Mouse (Mus musculus): Measurements from ENCODE around the gene Krt18. TPM values are rescaled to one million over a fixed set of nuclear protein-coding genes. Genes with fewer than 3 reads are reported as not detected.

Gene Krt18
- polyA plus RNA-seq, 1 experiment from 2014 or later, result 20.6 TPM

GRCm38 (mm10) chr15:102013651-102014050 is 14.3 kb upstream of the Krt18 start:
- ATAC-seq (ENCODE audit: insufficient number of reproducible peaks, insufficient read depth, low FRiP score, low read depth), result no peak
- 31% methylated on average over 3 of the region's 3 CpGs for WGBS

GRCm38 (mm10) chr15:102014848-102015247 is 13.1 kb upstream of the Krt18 start:
- ATAC-seq (ENCODE audit: insufficient number of reproducible peaks, insufficient read depth, low FRiP score, low read depth), result no peak
- 60% methylated on average over 2 of the region's 4 CpGs for WGBS
- Histone ChIP-seq H3K27me3 (ENCODE audit: control insufficient read depth, insufficient read depth, low read length) (no peaks in the 10 kb centered on the region), H3K27ac (replicated peaks in 1 of 2; ENCODE audit: control insufficient read depth in 1 of 2, insufficient read depth in 1 of 2, low read depth in 2 of 2, low read length in 2 of 2) (no peak overlapping the region), H3K4me2 (ENCODE audit: low read length) (no peak overlapping the region), H3K9ac (ENCODE audit: low read length) (no peak overlapping the region), H3K4me3 (ENCODE audit: control insufficient read depth in 1 of 2, insufficient read depth in 1 of 2, low read depth in 1 of 2, low read length in 2 of 2) (no peak overlapping the region), H3K4me1 (ENCODE audit: control insufficient read depth in 2 of 2, insufficient read depth in 2 of 2, low read length in 2 of 2) (peaks cover 19 to 32% of the 10 kb centered on the region in 2 experiments), H3K36me3 (ENCODE audit: control insufficient read depth, insufficient read depth, low read length) (no peaks in the 10 kb centered on the region), H3K9me3 (ENCODE audit: control insufficient read depth, low read length) (no peaks in the 10 kb centered on the region)

More at GRCm38 (mm10) chr15:102013651-102014050, 14.3 kb upstream of the Krt18 start:
- peaks cover 19 to 32% of the 10 kb centered on the region in 2 experiments for H3K4me1 ChIP-seq (ENCODE audit: control insufficient read depth in 2 of 2, insufficient read depth in 2 of 2, low read length in 2 of 2)
- no peaks in the 10 kb centered on the region for H3K9me3 ChIP-seq (ENCODE audit: control insufficient read depth, low read length)
- no peak overlapping the region for H3K4me3 ChIP-seq (ENCODE audit: control insufficient read depth in 1 of 2, insufficient read depth in 1 of 2, low read depth in 1 of 2, low read length in 2 of 2)
- 0 out of 4 replicates have a peak overlapping the region, but pooled peaks of 1 of the 2 experiments have one; percentile 6 for H3K27ac ChIP-seq (replicated peaks in 1 of 2; ENCODE audit: control insufficient read depth in 1 of 2, insufficient read depth in 1 of 2, low read depth in 2 of 2, low read length in 2 of 2)
- H3K27me3 ChIP-seq (ENCODE audit: control insufficient read depth, insufficient read depth, low read length), result no peaks in the 10 kb centered on the region
- no peaks in the 10 kb centered on the region for H3K36me3 ChIP-seq (ENCODE audit: control insufficient read depth, insufficient read depth, low read length)
- H3K9ac ChIP-seq (ENCODE audit: low read length), result no peak overlapping the region
- no peak overlapping the region for H3K4me2 ChIP-seq (ENCODE audit: low read length)

DNA sequence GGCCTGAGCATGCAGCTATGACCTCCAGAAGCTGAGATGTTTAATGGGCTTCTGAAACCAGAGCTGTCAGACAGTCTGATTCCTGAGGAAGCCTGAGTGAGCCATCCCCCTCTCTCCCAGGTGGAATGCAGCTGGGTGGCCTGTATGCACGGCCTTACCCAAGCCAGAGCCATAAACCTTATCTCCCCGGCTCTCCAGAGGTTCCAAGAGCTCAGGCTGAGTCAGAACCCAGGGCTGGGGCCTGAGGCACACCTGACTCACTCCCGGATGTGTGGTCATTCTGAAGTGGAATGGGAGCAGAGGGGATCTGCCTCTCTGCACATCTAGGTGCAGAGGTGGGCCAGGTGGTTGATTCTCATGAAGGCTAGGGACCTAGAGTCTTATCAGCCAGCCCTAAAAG is 11.9 kb upstream of the Krt18 start:
- no peaks in the 10 kb centered on the region for H3K27me3 ChIP-seq (ENCODE audit: control insufficient read depth, insufficient read depth, low read length)
- H3K27ac ChIP-seq (replicated peaks in 1 of 2; ENCODE audit: control insufficient read depth in 1 of 2, insufficient read depth in 1 of 2, low read depth in 2 of 2, low read length in 2 of 2), result peak overlapping the region; percentile 18 to 60; a peak in 1 of 4 replicates
- ATAC-seq (ENCODE audit: insufficient number of reproducible peaks, insufficient read depth, low FRiP score, low read depth), result peak; percentile 55; the same call in 1 of the 2 replicates
- peaks cover 19 to 32% of the 10 kb centered on the region in 2 experiments for H3K4me1 ChIP-seq (ENCODE audit: control insufficient read depth in 2 of 2, insufficient read depth in 2 of 2, low read length in 2 of 2)
- no peak overlapping the region for H3K4me2 ChIP-seq (ENCODE audit: low read length)
- H3K9me3 ChIP-seq (ENCODE audit: control insufficient read depth, low read length), result no peaks in the 10 kb centered on the region
- no peaks in the 10 kb centered on the region for H3K36me3 ChIP-seq (ENCODE audit: control insufficient read depth, insufficient read depth, low read length)
- no peak overlapping the region for H3K4me3 ChIP-seq (ENCODE audit: control insufficient read depth in 1 of 2, insufficient read depth in 1 of 2, low read depth in 1 of 2, low read length in 2 of 2)
- 0 out of 2 replicates have a peak overlapping the region, but pooled peaks have one; percentile 35 for H3K9ac ChIP-seq (ENCODE audit: low read length)
- 12% methylated on average over 3 of the region's 3 CpGs for WGBS

GRCm38 (mm10) chr15:102016787-102017186 is 11.2 kb upstream of the Krt18 start:
- Histone ChIP-seq H3K4me1 (ENCODE audit: control insufficient read depth in 2 of 2, insufficient read depth in 2 of 2, low read length in 2 of 2) (peaks cover 19 to 32% of the 10 kb centered on the region in 2 experiments), H3K9ac (ENCODE audit: low read length) (no peak overlapping the region), H3K4me3 (ENCODE audit: control insufficient read depth in 1 of 2, insufficient read depth in 1 of 2, low read depth in 1 of 2, low read length in 2 of 2) (no peak overlapping the region), H3K36me3 (ENCODE audit: control insufficient read depth, insufficient read depth, low read length) (no peaks in the 10 kb centered on the region), H3K27me3 (ENCODE audit: control insufficient read depth, insufficient read depth, low read length) (no peaks in the 10 kb centered on the region), H3K9me3 (ENCODE audit: control insufficient read depth, low read length) (no peaks in the 10 kb centered on the region), H3K4me2 (ENCODE audit: low read length) (no peak overlapping the region), H3K27ac (replicated peaks in 1 of 2; ENCODE audit: control insufficient read depth in 1 of 2, insufficient read depth in 1 of 2, low read depth in 2 of 2, low read length in 2 of 2) (0 out of 4 replicates have a peak overlapping the region, but pooled peaks have one; percentile 18 to 60)
- ATAC-seq (ENCODE audit: insufficient number of reproducible peaks, insufficient read depth, low FRiP score, low read depth), result no peak
- 33% methylated on average over 7 of the region's 7 CpGs for WGBS

DNA sequence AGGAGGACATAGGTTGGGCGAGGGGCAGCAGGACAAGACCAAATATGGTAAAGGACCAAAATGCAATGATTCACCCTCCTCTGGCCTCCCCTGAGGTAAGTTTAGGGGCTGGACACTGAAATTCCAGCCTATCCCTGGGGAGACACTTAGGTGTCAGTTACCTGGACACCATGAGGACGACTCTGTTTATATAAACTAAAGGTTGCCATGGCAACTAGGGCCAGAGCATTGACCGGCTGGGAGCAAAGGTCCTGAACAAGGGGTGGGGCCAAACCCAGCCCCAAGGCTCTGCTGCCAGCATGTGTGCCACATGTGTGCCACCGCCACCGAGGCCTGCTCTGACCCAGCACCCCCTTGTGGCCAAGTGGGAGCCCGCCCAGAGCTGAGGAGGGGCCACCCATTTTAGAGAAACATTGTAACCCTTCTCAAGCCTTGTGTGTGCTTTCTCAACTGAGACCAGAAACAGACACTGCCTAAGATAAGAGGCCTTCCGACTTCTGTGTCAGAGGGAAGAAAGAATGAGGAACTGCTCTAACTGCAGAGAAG is 10.0 kb upstream of the Krt18 start:
- no peaks in the 10 kb centered on the region for H3K36me3 ChIP-seq (ENCODE audit: control insufficient read depth, insufficient read depth, low read length)
- H3K27me3 ChIP-seq (ENCODE audit: control insufficient read depth, insufficient read depth, low read length), result no peaks in the 10 kb centered on the region
- 21% methylated on average over 7 of the region's 7 CpGs for whole genome bisulfite sequencing
- no peak for ATAC-seq (ENCODE audit: insufficient number of reproducible peaks, insufficient read depth, low FRiP score, low read depth)
- H3K4me2 ChIP-seq (ENCODE audit: low read length), result no peak overlapping the region
- H3K4me1 ChIP-seq (ENCODE audit: control insufficient read depth in 2 of 2, insufficient read depth in 2 of 2, low read length in 2 of 2), result peaks cover 19 to 32% of the 10 kb centered on the region in 2 experiments
- no peaks in the 10 kb centered on the region for H3K9me3 ChIP-seq (ENCODE audit: control insufficient read depth, low read length)
- H3K9ac ChIP-seq (ENCODE audit: low read length), result no peak overlapping the region
- no peak overlapping the region for H3K27ac ChIP-seq (replicated peaks in 1 of 2; ENCODE audit: control insufficient read depth in 1 of 2, insufficient read depth in 1 of 2, low read depth in 2 of 2, low read length in 2 of 2)
- no peak overlapping the region for H3K4me3 ChIP-seq (ENCODE audit: control insufficient read depth in 1 of 2, insufficient read depth in 1 of 2, low read depth in 1 of 2, low read length in 2 of 2)

DNA sequence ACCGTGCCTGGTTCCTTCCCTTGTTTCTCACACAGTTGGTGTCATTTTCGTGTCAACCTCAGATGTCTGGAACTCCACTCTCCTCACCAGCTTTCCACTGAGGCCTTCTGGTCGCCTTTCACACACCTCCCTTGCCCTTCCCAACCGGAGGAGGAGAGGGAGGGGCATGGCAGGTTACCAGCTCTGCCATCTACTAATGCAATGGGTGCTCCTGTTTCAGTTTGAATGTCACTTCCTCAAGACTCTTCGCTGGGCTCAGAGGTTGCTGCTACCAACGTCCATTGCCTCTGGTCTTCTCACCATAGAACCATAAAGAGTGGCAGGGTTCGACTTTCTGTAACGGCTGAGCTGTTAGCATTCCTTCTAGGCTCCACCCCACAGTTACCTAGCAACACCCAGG is 5.5 kb upstream of the Krt18 start:
- ATAC-seq (ENCODE audit: insufficient number of reproducible peaks, insufficient read depth, low FRiP score, low read depth), result no peak
- no peak overlapping the region for H3K27ac ChIP-seq (replicated peaks in 1 of 2; ENCODE audit: control insufficient read depth in 1 of 2, insufficient read depth in 1 of 2, low read depth in 2 of 2, low read length in 2 of 2)
- H3K4me2 ChIP-seq (ENCODE audit: low read length), result no peak overlapping the region
- WGBS, result 52% methylated on average over 8 of the region's 8 CpGs
- no peaks in the 10 kb centered on the region for H3K9me3 ChIP-seq (ENCODE audit: control insufficient read depth, low read length)
- H3K27me3 ChIP-seq (ENCODE audit: control insufficient read depth, insufficient read depth, low read length), result no peaks in the 10 kb centered on the region
- H3K4me1 ChIP-seq (ENCODE audit: control insufficient read depth in 2 of 2, insufficient read depth in 2 of 2, low read length in 2 of 2), result peaks cover 18 to 22% of the 10 kb centered on the region in 2 experiments
- no peak overlapping the region for H3K4me3 ChIP-seq (ENCODE audit: control insufficient read depth in 1 of 2, insufficient read depth in 1 of 2, low read depth in 1 of 2, low read length in 2 of 2)
- H3K9ac ChIP-seq (ENCODE audit: low read length), result no peak overlapping the region
- no peaks in the 10 kb centered on the region for H3K36me3 ChIP-seq (ENCODE audit: control insufficient read depth, insufficient read depth, low read length)

- H3K4me1 ChIP-seq (ENCODE audit: control insufficient read depth in 2 of 2, insufficient read depth in 2 of 2, low read length in 2 of 2), result peaks cover 20 to 22% of the 10 kb centered on the region in 2 experiments
- no peaks in the 10 kb centered on the region for H3K27me3 ChIP-seq (ENCODE audit: control insufficient read depth, insufficient read depth, low read length)
- H3K27ac ChIP-seq (replicated peaks in 1 of 2; ENCODE audit: control insufficient read depth in 1 of 2, insufficient read depth in 1 of 2, low read depth in 2 of 2, low read length in 2 of 2), result 0 out of 4 replicates have a peak overlapping the region, but pooled peaks of 1 of the 2 experiments have one; percentile 17
- no peaks in the 10 kb centered on the region for H3K9me3 ChIP-seq (ENCODE audit: control insufficient read depth, low read length)
- H3K9ac ChIP-seq (ENCODE audit: low read length), result no peak overlapping the region
- no peak for ATAC-seq (ENCODE audit: insufficient number of reproducible peaks, insufficient read depth, low FRiP score, low read depth)
- H3K4me2 ChIP-seq (ENCODE audit: low read length), result no peak overlapping the region
- H3K4me3 ChIP-seq (ENCODE audit: control insufficient read depth in 1 of 2, insufficient read depth in 1 of 2, low read depth in 1 of 2, low read length in 2 of 2), result no peak overlapping the region
- 38% methylated on average over 8 of the region's 8 CpGs for WGBS
- no peaks in the 10 kb centered on the region for H3K36me3 ChIP-seq (ENCODE audit: control insufficient read depth, insufficient read depth, low read length)
Measured at GRCm38 (mm10) chr15:102023888-102024287, 4.1 kb upstream of the Krt18 start.

All from heart, embryonic 14.5 days (tissue).